Mouse (Mus musculus): ENCODE measurements around the gene 4930470P17Rik. TPM values are rescaled to one million over a fixed set of nuclear protein-coding genes. Genes with fewer than 3 reads are reported as not detected.

Gene 4930470P17Rik
- polyA plus RNA-seq, 1 experiment from 2014 or later: not detected

DNA sequence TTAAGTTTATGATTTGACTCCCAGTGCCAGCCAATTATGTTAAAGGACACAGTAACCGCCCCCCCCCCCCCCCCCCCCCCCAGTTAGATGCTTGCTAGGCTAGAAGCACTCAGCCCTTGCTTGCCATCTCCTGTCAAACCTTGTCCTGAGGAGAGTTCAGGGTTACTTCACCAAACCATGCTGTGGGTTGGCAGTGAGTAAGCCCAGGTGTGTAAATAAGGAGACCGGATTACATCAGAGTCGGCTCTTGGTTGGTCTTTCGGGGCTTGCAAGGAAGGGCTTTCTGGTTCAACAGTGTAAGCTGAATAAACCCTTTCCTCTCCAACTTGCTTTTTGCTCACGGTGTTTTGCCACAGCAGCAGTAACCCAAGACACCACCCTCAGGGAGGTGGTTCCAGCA, 58.2 kb downstream of the 4930470P17Rik start:
- no peaks in the 10 kb centered on the region for H3K27me3 ChIP-seq (ENCODE audit: control insufficient read depth, insufficient read depth, low read depth, low read length)
- H3K9ac ChIP-seq (ENCODE audit: low read length): no peak overlapping the region
- H3K4me3 ChIP-seq (ENCODE audit: low read length): no peak overlapping the region
- H3K4me1 ChIP-seq (replicated peaks; ENCODE audit: control insufficient read depth, insufficient read depth, low read length): no peaks in the 10 kb centered on the region; the same call in 1 of the 2 replicates
- no peaks in the 10 kb centered on the region for H3K9me3 ChIP-seq (ENCODE audit: control insufficient read depth, low read length)
- no peak for ATAC-seq (ENCODE audit: low read depth)
- H3K36me3 ChIP-seq (ENCODE audit: control insufficient read depth, insufficient read depth, low read length): no peaks in the 10 kb centered on the region
- H3K4me2 ChIP-seq (ENCODE audit: low read depth, low read length): no peak overlapping the region
- 50% methylated on average over 5 of the region's 5 CpGs for WGBS
- no peak overlapping the region for H3K27ac ChIP-seq (ENCODE audit: low read length)

DNA sequence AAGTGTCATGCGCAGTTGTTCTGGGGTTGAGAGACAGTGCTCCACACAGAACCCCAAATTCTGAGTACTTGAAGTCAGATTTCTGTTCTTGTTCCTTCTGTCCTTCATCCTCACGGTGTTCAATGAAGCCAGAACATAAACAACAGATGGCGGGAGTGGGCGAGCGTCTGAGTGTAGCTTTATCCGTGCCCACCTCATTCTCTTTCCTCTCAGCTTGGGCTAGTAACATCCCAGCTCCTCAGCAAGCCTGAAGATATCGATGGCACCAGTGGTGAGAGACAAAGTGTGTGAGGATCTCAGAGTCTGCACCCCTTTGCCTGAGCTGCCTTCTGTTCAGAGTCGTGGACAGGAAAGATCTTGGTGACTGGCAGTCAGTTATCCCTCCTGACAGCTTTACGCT, 62.6 kb downstream of the 4930470P17Rik start:
- Histone ChIP-seq H3K4me2 (ENCODE audit: low read depth, low read length) (no peak overlapping the region), H3K9me3 (ENCODE audit: control insufficient read depth, low read length) (no peaks in the 10 kb centered on the region), H3K4me1 (replicated peaks; ENCODE audit: control insufficient read depth, insufficient read depth, low read length) (no peaks in the 10 kb centered on the region), H3K4me3 (ENCODE audit: low read length) (no peak overlapping the region), H3K27ac (ENCODE audit: low read length) (no peak overlapping the region), H3K9ac (ENCODE audit: low read length) (no peak overlapping the region), H3K27me3 (ENCODE audit: control insufficient read depth, insufficient read depth, low read depth, low read length) (no peaks in the 10 kb centered on the region), H3K36me3 (ENCODE audit: control insufficient read depth, insufficient read depth, low read length) (no peaks in the 10 kb centered on the region)
- WGBS: 72% methylated on average over 9 of the region's 9 CpGs
- ATAC-seq (ENCODE audit: low read depth): no peak

DNA sequence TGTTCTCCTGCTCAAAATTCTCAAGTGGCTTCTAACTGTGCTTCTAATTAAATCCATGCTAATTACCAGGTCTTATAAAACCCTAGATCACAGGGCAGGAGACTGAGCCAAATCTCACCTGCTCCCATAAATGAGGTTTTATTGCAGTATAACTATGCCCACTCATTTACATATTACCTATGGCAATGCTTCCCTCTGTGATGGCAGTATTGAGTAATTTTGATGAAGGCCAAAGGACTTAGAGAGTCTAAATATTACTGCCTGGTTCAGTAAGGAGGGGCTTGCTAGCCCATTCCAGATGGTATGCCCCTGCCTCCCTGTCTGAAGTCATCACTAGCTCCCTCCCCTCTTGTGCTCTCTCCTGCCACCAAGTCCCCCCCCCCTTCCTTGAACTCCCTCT, 66.0 kb downstream of the 4930470P17Rik start:
- ATAC-seq (ENCODE audit: low read depth): no peak

DNA sequence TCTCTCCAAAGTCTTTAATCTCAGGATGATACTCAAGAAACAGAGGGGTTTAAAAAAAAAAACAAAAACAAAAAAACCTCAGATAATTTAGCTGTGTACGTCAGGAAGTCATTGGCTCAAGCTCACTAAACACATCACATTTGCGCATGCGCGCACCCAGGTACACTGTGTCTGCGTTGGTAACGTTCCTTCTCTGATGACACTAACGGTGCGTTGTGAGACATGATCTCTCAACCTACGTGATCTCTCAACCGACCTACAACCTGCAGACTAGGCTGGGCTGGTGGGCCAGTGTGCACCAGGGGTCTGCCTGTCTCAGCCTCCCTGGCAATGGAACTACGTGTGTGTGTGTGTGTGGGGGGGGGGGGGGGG, 67.0 kb downstream of the 4930470P17Rik start:
- WGBS: 89% methylated on average over 10 of the region's 11 CpGs
- no peaks in the 10 kb centered on the region for H3K9me3 ChIP-seq (ENCODE audit: control insufficient read depth, low read length)
- no peak overlapping the region for H3K4me2 ChIP-seq (ENCODE audit: low read depth, low read length)

More for the DNA sequence above, 66.0 kb downstream of the 4930470P17Rik start:
- Histone ChIP-seq H3K4me1 (replicated peaks; ENCODE audit: control insufficient read depth, insufficient read depth, low read length) (no peaks in the 10 kb centered on the region), H3K9ac (ENCODE audit: low read length) (no peak overlapping the region), H3K4me2 (ENCODE audit: low read depth, low read length) (no peak overlapping the region), H3K36me3 (ENCODE audit: control insufficient read depth, insufficient read depth, low read length) (no peaks in the 10 kb centered on the region), H3K9me3 (ENCODE audit: control insufficient read depth, low read length) (no peaks in the 10 kb centered on the region), H3K27ac (ENCODE audit: low read length) (no peak overlapping the region), H3K4me3 (ENCODE audit: low read length) (no peak overlapping the region), H3K27me3 (ENCODE audit: control insufficient read depth, insufficient read depth, low read depth, low read length) (no peaks in the 10 kb centered on the region)

DNA sequence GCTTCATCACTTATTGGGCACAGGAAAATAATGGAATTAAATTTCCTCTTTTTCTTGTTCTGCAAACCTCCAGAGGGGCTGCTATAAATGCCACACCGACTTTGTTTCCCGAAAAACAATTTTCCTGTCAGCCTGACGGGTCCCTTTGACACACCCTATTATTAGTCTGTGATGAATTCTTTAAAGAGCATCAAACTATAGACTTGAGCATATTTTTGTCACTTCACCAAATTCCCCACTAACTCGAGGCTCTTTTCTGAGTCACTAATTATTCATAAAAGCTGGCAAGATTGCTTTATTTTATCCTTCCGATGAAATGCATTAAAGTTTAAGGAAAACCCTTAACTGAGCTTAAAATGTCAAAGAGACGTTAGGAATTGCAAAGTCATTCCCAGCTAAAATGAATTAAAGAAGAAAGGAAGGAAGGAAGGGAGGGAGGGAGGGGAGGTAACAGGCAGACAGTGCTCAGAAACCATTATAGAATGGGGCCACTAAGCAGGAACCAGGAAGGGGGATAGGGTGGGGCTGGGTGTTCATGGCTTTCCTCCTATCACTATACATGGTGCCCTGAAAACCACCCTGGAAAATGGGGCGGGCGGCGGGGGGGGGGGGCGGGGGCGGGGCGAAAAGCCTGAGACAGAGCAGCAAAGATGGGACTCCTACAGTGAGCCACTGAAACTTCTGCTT, 67.6 kb downstream of the 4930470P17Rik start:
- Histone ChIP-seq H3K4me2 (ENCODE audit: low read depth, low read length) (no peak overlapping the region), H3K4me3 (ENCODE audit: low read length) (no peak overlapping the region), H3K27me3 (ENCODE audit: control insufficient read depth, insufficient read depth, low read depth, low read length) (no peaks in the 10 kb centered on the region), H3K4me1 (replicated peaks; ENCODE audit: control insufficient read depth, insufficient read depth, low read length) (no peaks in the 10 kb centered on the region), H3K9me3 (ENCODE audit: control insufficient read depth, low read length) (no peaks in the 10 kb centered on the region), H3K27ac (ENCODE audit: low read length) (no peak overlapping the region), H3K36me3 (ENCODE audit: control insufficient read depth, insufficient read depth, low read length) (no peaks in the 10 kb centered on the region), H3K9ac (ENCODE audit: low read length) (no peak overlapping the region)
- 61% methylated on average over 8 of the region's 12 CpGs for WGBS
- ATAC-seq (ENCODE audit: low read depth): no peak

More for the DNA sequence above, 67.0 kb downstream of the 4930470P17Rik start:
- H3K4me1 ChIP-seq (replicated peaks; ENCODE audit: control insufficient read depth, insufficient read depth, low read length): no peaks in the 10 kb centered on the region
- no peak overlapping the region for H3K9ac ChIP-seq (ENCODE audit: low read length)
- ATAC-seq (ENCODE audit: low read depth): no peak
- no peak overlapping the region for H3K4me3 ChIP-seq (ENCODE audit: low read length)
- H3K27me3 ChIP-seq (ENCODE audit: control insufficient read depth, insufficient read depth, low read depth, low read length): no peaks in the 10 kb centered on the region
- H3K36me3 ChIP-seq (ENCODE audit: control insufficient read depth, insufficient read depth, low read length): no peaks in the 10 kb centered on the region
- H3K27ac ChIP-seq (ENCODE audit: low read length): no peak overlapping the region

DNA sequence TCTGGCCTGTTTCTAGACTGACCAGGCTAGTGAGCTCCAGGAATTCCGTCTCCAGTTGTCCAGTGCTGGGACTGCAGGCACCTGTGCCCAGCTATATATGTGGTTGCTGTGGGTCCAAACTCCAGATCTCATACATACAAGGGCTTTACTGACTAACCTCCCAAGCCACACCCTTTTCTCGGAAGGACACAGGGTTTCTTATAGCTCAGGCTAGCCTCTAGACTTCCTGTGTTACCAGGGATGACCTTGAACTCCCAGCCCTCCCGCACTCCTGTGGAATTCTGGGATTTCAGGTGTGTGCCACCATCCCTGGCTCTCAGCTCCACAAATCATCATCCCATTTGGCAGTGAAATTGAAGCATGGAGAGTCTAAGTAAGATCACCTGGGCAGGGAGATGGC, 71.6 kb downstream of the 4930470P17Rik start:
- Histone ChIP-seq H3K4me1 (replicated peaks; ENCODE audit: control insufficient read depth, insufficient read depth, low read length) (no peaks in the 10 kb centered on the region), H3K9me3 (ENCODE audit: control insufficient read depth, low read length) (no peaks in the 10 kb centered on the region), H3K4me3 (ENCODE audit: low read length) (no peak overlapping the region), H3K27me3 (ENCODE audit: control insufficient read depth, insufficient read depth, low read depth, low read length) (no peaks in the 10 kb centered on the region), H3K4me2 (ENCODE audit: low read depth, low read length) (no peak overlapping the region), H3K36me3 (ENCODE audit: control insufficient read depth, insufficient read depth, low read length) (no peaks in the 10 kb centered on the region), H3K9ac (ENCODE audit: low read length) (no peak overlapping the region), H3K27ac (ENCODE audit: low read length) (no peak overlapping the region)
- ATAC-seq (ENCODE audit: low read depth): no peak
- WGBS: 84% methylated on average over 3 of the region's 3 CpGs

DNA sequence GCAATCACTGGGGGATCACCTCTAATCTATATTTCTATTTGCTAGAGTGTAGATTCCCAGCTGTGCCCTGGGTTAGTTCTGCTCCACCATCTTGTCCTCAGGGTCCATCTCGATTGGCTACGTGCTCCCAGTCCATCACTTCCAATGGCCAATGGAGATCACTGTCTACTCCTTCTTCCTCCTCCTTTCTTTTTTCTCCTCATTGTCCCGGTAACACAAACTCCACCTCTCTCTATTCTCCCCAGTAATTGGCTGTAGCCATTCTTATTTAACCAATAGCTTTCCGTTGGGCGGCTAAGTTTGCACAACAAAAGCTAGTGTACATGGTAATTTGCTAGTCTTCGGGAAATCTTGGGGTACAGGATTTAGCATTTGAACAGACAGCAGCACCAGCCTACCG, 72.1 kb downstream of the 4930470P17Rik start:
- H3K9me3 ChIP-seq (ENCODE audit: control insufficient read depth, low read length): no peaks in the 10 kb centered on the region
- WGBS: 93% methylated on average over 7 of the region's 7 CpGs
- H3K4me1 ChIP-seq (replicated peaks; ENCODE audit: control insufficient read depth, insufficient read depth, low read length): no peaks in the 10 kb centered on the region
- no peak overlapping the region for H3K9ac ChIP-seq (ENCODE audit: low read length)
- no peaks in the 10 kb centered on the region for H3K27me3 ChIP-seq (ENCODE audit: control insufficient read depth, insufficient read depth, low read depth, low read length)
- no peak overlapping the region for H3K4me2 ChIP-seq (ENCODE audit: low read depth, low read length)
- H3K27ac ChIP-seq (ENCODE audit: low read length): no peak overlapping the region
- no peaks in the 10 kb centered on the region for H3K36me3 ChIP-seq (ENCODE audit: control insufficient read depth, insufficient read depth, low read length)
- H3K4me3 ChIP-seq (ENCODE audit: low read length): no peak overlapping the region
- no peak for ATAC-seq (ENCODE audit: low read depth)

Other genes with a start within 250 kb of the 4930470P17Rik start
- gene Bcas1, start 174.2 kb downstream of the 4930470P17Rik start, polyA plus RNA-seq (2015; fragmentation: Nextera tagmentation; extraction: Ambion mirVana): 3.7 and 5.4 TPM in 2 replicates
- 69.2 and 77.2 TPM in 2 replicates for gene Pfdn4, start 105.6 kb downstream of the 4930470P17Rik start, polyA plus RNA-seq (2015; fragmentation: Nextera tagmentation; extraction: Ambion mirVana)
- gene Cyp24a1, start 104.9 kb downstream of the 4930470P17Rik start, polyA plus RNA-seq (2015; fragmentation: Nextera tagmentation; extraction: Ambion mirVana): not detected in 2 replicates
- gene Dok5, start 129.8 kb upstream of the 4930470P17Rik start, polyA plus RNA-seq (2015; fragmentation: Nextera tagmentation; extraction: Ambion mirVana): 1.8 and 1.9 TPM in 2 replicates